Mouse (Mus musculus) neural tube, embryonic 12.5 days (tissue): ENCODE measurements at regions not wholly inside any gene's neighbourhood (a gene's known extent, or its start where the extent isn't known, plus 50 kb on each side); places are given as distances from the start of the nearest gene placed in this dataset.

ENCODE experiments used
- ATAC-seq: fragments of 200-750 bp; cut with Nextera tagmentation; 2 replicates; pipeline ENCODE4 v1.8.0; 2017; ENCODE audit warnings: low read depth, mild to moderate bottlenecking, moderate TSS enrichment, moderate library complexity; ENCODE audit not compliant: low FRiP score
- H3K27ac ChIP-seq: fragments of 300-500 bp; sonication (generic); 2 replicates; pipeline ENCODE4 v1.5.1; 2016
- H3K27me3 ChIP-seq: fragments of 300-500 bp; sonication (generic); replicated peaks from 2 replicates; pipeline ENCODE4 v1.6.1; 2016; ENCODE audit warnings: mild to moderate bottlenecking
- H3K36me3 ChIP-seq: fragments of 300-500 bp; sonication (generic); 2 replicates; pipeline ENCODE4 v1.6.1; 2016; ENCODE audit warnings: mild to moderate bottlenecking
- H3K4me1 ChIP-seq: fragments of 300-500 bp; sonication (generic); 2 replicates; pipeline ENCODE4 v1.6.1; 2016
- H3K4me2 ChIP-seq: fragments of 300-500 bp; sonication (generic); replicated peaks from 2 replicates; pipeline ENCODE4 v1.6.1; 2016; ENCODE audit warnings: mild to moderate bottlenecking
- H3K4me3 ChIP-seq: fragments of 300-500 bp; sonication (generic); 2 replicates; pipeline ENCODE4 v1.5.1; 2016
- H3K9ac ChIP-seq: fragments of 300-500 bp; sonication (generic); 2 replicates; pipeline ENCODE4 v1.6.1; 2016; ENCODE audit warnings: mild to moderate bottlenecking
- H3K9me3 ChIP-seq: fragments of 300-500 bp; sonication (generic); 2 replicates; pipeline ENCODE4 v1.6.1; 2016; ENCODE audit warnings: mild to moderate bottlenecking
- WGBS: fragments of 180-500 bp; shearing (Covaris S2); methylation state at CpG from one replicate; pipeline ENCODE4 v1.1.7; 2016; 5-methylcytosine and 5-hydroxymethylcytosine counted together

- Histone ChIP-seq H3K4me2 (no peak overlapping the region), H3K27me3 (no peaks in the 10 kb centered on the region), H3K4me1 (no peaks in the 10 kb centered on the region), H3K4me3 (no peak overlapping the region), H3K27ac (no peak overlapping the region), H3K9me3 (no peaks in the 10 kb centered on the region), H3K9ac (no peak overlapping the region), H3K36me3 (no peaks in the 10 kb centered on the region)
- no peak for ATAC-seq
- 86% methylated on average over 6 of the region's 6 CpGs for WGBS
Measured at GRCm38 (mm10) chr8:127799849-127800471, 558.4 kb upstream of the Nrp1 start.

DNA sequence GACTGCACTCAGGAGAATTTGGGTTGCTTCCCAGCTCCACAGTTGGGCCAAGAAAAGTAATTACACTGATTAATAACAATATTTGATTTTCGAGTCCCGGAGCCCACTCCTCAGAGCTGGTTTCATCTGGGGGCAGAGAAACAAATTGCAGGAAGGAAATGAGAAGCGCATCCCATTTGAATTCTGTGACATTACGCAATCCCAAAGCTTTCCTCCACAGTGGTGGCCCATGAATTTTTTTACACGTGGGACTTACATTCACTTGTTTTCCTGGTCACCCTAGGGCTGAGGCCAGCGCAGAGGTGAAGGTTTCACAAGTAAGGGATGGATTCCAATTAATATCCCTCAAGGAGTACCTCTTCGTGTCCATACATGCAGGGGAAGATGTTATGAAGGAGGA lies 556.3 kb upstream of the Nrp1 start:
- no peak overlapping the region for H3K4me3 ChIP-seq
- H3K27me3 ChIP-seq = no peaks in the 10 kb centered on the region
- no peaks in the 10 kb centered on the region for H3K36me3 ChIP-seq
- H3K4me2 ChIP-seq = no peak overlapping the region
- 81% methylated on average over 7 of the region's 7 CpGs for WGBS
- H3K9me3 ChIP-seq = no peaks in the 10 kb centered on the region
- H3K4me1 ChIP-seq = no peaks in the 10 kb centered on the region
- no peak for ATAC-seq
- H3K9ac ChIP-seq = no peak overlapping the region
- H3K27ac ChIP-seq = no peak overlapping the region

GRCm38 (mm10) chr8:127802661-127803333 lies 555.6 kb upstream of the Nrp1 start:
- no peaks in the 10 kb centered on the region for H3K9me3 ChIP-seq
- H3K27ac ChIP-seq = no peak overlapping the region
- no peaks in the 10 kb centered on the region for H3K27me3 ChIP-seq
- no peaks in the 10 kb centered on the region for H3K4me1 ChIP-seq
- no peak overlapping the region for H3K4me3 ChIP-seq
- 59% methylated on average over 5 of the region's 5 CpGs for WGBS
- no peak overlapping the region for H3K4me2 ChIP-seq
- no peaks in the 10 kb centered on the region for H3K36me3 ChIP-seq
- no peak overlapping the region for H3K9ac ChIP-seq
- no peak for ATAC-seq

GRCm38 (mm10) chr8:127809203-127810155 lies 548.9 kb upstream of the Nrp1 start:
- no peak for ATAC-seq
- Histone ChIP-seq H3K9ac (no peak overlapping the region), H3K36me3 (no peaks in the 10 kb centered on the region), H3K4me3 (no peak overlapping the region), H3K27me3 (no peaks in the 10 kb centered on the region), H3K4me1 (no peaks in the 10 kb centered on the region), H3K27ac (no peak overlapping the region), H3K4me2 (no peak overlapping the region), H3K9me3 (no peaks in the 10 kb centered on the region)
- WGBS = 80% methylated on average over 7 of the region's 7 CpGs

GRCm38 (mm10) chr8:127811338-127811737 lies 547.1 kb upstream of the Nrp1 start:
- 89% methylated on average over 8 of the region's 8 CpGs for WGBS

GRCm38 (mm10) chr8:127814785-127815523 lies 543.5 kb upstream of the Nrp1 start:
- WGBS = 86% methylated on average over 9 of the region's 9 CpGs
- Histone ChIP-seq H3K36me3 (no peaks in the 10 kb centered on the region), H3K4me2 (no peak overlapping the region), H3K4me1 (no peaks in the 10 kb centered on the region), H3K4me3 (no peak overlapping the region), H3K27ac (no peak overlapping the region), H3K9ac (no peak overlapping the region), H3K27me3 (no peaks in the 10 kb centered on the region), H3K9me3 (no peaks in the 10 kb centered on the region)
- ATAC-seq = no peak

More at GRCm38 (mm10) chr8:127811338-127811737, 547.1 kb upstream of the Nrp1 start:
- Histone ChIP-seq H3K4me3 (no peak overlapping the region), H3K4me1 (no peaks in the 10 kb centered on the region), H3K27me3 (no peaks in the 10 kb centered on the region), H3K9me3 (no peaks in the 10 kb centered on the region), H3K36me3 (no peaks in the 10 kb centered on the region), H3K4me2 (no peak overlapping the region), H3K9ac (no peak overlapping the region), H3K27ac (no peak overlapping the region)
- ATAC-seq = no peak

DNA sequence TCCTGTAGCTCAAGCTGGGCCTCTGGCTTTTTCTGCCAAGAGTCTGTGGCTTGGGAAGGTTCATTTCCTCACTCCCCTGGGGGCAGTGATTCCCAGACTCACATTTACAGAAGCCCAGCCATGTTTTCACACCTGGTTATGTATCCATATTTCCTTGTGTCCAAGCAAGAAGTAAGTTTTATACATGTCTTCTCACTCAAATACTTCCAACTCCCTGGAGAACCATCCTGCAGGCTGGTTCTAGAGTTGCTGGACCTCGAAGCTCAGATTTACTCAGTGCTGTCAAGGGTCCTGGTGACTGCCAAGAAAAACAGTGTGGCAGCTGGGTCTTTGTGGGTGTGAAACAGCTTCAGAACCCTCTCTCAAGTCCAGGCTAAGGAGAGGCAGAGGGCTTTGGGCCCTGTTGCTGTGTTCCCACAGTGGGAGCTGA lies 537.6 kb upstream of the Nrp1 start:
- Histone ChIP-seq H3K36me3 (no peaks in the 10 kb centered on the region), H3K4me2 (no peak overlapping the region), H3K27ac (no peak overlapping the region), H3K9ac (no peak overlapping the region), H3K27me3 (no peaks in the 10 kb centered on the region), H3K4me3 (no peak overlapping the region), H3K9me3 (no peaks in the 10 kb centered on the region), H3K4me1 (no peaks in the 10 kb centered on the region)
- no peak for ATAC-seq
- 77% methylated on average over 1 of the region's 1 CpGs for WGBS

GRCm38 (mm10) chr8:127821646-127822045 lies 536.8 kb upstream of the Nrp1 start:
- Histone ChIP-seq H3K36me3 (no peaks in the 10 kb centered on the region), H3K4me1 (no peaks in the 10 kb centered on the region), H3K9ac (no peak overlapping the region), H3K4me2 (no peak overlapping the region), H3K27me3 (no peaks in the 10 kb centered on the region), H3K9me3 (no peaks in the 10 kb centered on the region), H3K4me3 (no peak overlapping the region), H3K27ac (no peak overlapping the region)
- WGBS = 92% methylated on average over 1 of the region's 1 CpGs
- ATAC-seq = no peak

GRCm38 (mm10) chr8:127825041-127825440 lies 533.4 kb upstream of the Nrp1 start:
- no peaks in the 10 kb centered on the region for H3K9me3 ChIP-seq
- H3K4me2 ChIP-seq = no peak overlapping the region
- 91% methylated on average over 2 of the region's 2 CpGs for WGBS

GRCm38 (mm10) chr8:127827826-127828225 lies 530.6 kb upstream of the Nrp1 start:
- H3K9me3 ChIP-seq = no peaks in the 10 kb centered on the region
- 83% methylated on average over 5 of the region's 5 CpGs for WGBS
- ATAC-seq = no peak
- H3K4me3 ChIP-seq = no peak overlapping the region
- no peak overlapping the region for H3K27ac ChIP-seq
- no peaks in the 10 kb centered on the region for H3K36me3 ChIP-seq
- no peaks in the 10 kb centered on the region for H3K27me3 ChIP-seq
- no peak overlapping the region for H3K4me2 ChIP-seq
- H3K4me1 ChIP-seq = no peaks in the 10 kb centered on the region
- no peak overlapping the region for H3K9ac ChIP-seq

More at GRCm38 (mm10) chr8:127825041-127825440, 533.4 kb upstream of the Nrp1 start:
- ATAC-seq = no peak
- no peak overlapping the region for H3K4me3 ChIP-seq
- H3K27me3 ChIP-seq = no peaks in the 10 kb centered on the region
- no peaks in the 10 kb centered on the region for H3K36me3 ChIP-seq
- H3K27ac ChIP-seq = no peak overlapping the region
- H3K9ac ChIP-seq = no peak overlapping the region
- H3K4me1 ChIP-seq = no peaks in the 10 kb centered on the region

DNA sequence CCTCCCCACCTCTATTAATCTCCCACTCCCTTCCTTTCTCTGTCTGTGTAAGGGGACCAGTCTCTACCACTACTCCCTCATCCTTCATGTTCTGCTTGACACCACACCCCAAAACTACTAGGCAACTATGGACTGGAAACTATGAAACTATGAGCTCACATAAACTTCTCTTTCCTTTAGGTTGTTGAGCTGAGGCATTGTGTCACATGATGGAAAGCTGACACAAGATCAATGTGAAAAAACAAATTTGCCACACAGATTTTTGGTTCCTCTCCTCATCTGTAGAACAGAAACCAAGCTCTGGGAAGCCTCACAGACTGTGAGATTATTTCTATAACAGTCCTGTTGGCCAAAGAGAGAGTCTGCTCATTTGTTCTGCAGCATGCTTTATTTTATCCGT lies 528.7 kb upstream of the Nrp1 start:
- Histone ChIP-seq H3K36me3 (no peaks in the 10 kb centered on the region), H3K27me3 (no peaks in the 10 kb centered on the region), H3K27ac (no peak overlapping the region), H3K9ac (no peak overlapping the region), H3K4me2 (no peak overlapping the region), H3K4me1 (no peaks in the 10 kb centered on the region), H3K4me3 (no peak overlapping the region), H3K9me3 (no peaks in the 10 kb centered on the region)
- no peak for ATAC-seq
- 90% methylated on average over 1 of the region's 1 CpGs for WGBS

- no peak overlapping the region for H3K27ac ChIP-seq
- no peaks in the 10 kb centered on the region for H3K27me3 ChIP-seq
- WGBS = 78% methylated on average over 3 of the region's 3 CpGs
- no peaks in the 10 kb centered on the region for H3K36me3 ChIP-seq
- no peak overlapping the region for H3K9ac ChIP-seq
- no peak overlapping the region for H3K4me3 ChIP-seq
- no peaks in the 10 kb centered on the region for H3K9me3 ChIP-seq
- no peak for ATAC-seq
- H3K4me2 ChIP-seq = no peak overlapping the region
- H3K4me1 ChIP-seq = no peaks in the 10 kb centered on the region
Measured at GRCm38 (mm10) chr8:127834006-127834405, 524.4 kb upstream of the Nrp1 start.
